In genomic region chr1:25616954-25617353, GRCm38 (mm10) we compare ENCODE assay signal across 11 mouse cellular contexts.
DNase-seq lines count a peak whose midpoint lies in the region; ATAC-seq and TF ChIP-seq lines count a peak whose summit lies in the region.
"Had no signal": no experiment of that assay in that cellular context is flagged by ENCODE, and none has a peak within 500 bp of the region (broad histone marks: within the 10 kb centered on the region; RNA-seq: fewer than 3 reads in every experiment).

No protein-coding gene starts in this region.

- no peaks in the 10 kb centered on the region for H3K36me3 ChIP-seq in hindbrain, embryonic 14.5 days (replicated peaks; ENCODE audit: control insufficient read depth, insufficient read depth)
- H3K36me3 ChIP-seq in hindbrain, embryonic 12.5 days, result no peaks in the 10 kb centered on the region
- H3K36me3 ChIP-seq in stomach, postnatal 0 days (ENCODE audit: control insufficient read depth, insufficient read depth, low read length), result no peaks in the 10 kb centered on the region

- H3K9ac ChIP-seq in hindbrain, embryonic 14.5 days, result no peak overlapping the region
- no peak overlapping the region for H3K9ac ChIP-seq in hindbrain, embryonic 12.5 days
- H3K9ac ChIP-seq in stomach, postnatal 0 days (ENCODE audit: low read length), result no peak overlapping the region

- TF ChIP-seq CTCF in stomach, postnatal 0 days (IDR thresholded peaks at IDR 0.05; ENCODE audit: low read depth), result peak; percentile 64

- no peaks in the 10 kb centered on the region for H3K4me1 ChIP-seq in hindbrain, embryonic 14.5 days (replicated peaks; ENCODE audit: control insufficient read depth, insufficient read depth, low read length)
- H3K4me1 ChIP-seq in hindbrain, embryonic 12.5 days, result no peaks in the 10 kb centered on the region
- H3K4me1 ChIP-seq in stomach, postnatal 0 days (replicated peaks; ENCODE audit: control insufficient read depth, insufficient read depth), result no peaks in the 10 kb centered on the region

- no peak overlapping the region for H3K27ac ChIP-seq in hindbrain, embryonic 14.5 days
- H3K27ac ChIP-seq in hindbrain, embryonic 12.5 days, result no peak overlapping the region
- no peak overlapping the region for H3K27ac ChIP-seq in stomach, postnatal 0 days (replicated peaks)

- no peak for ATAC-seq in hindbrain, embryonic 14.5 days (ENCODE audit: low FRiP score)
- no peak for ATAC-seq in hindbrain, embryonic 12.5 days (ENCODE audit: low FRiP score)
- no peak for ATAC-seq in stomach, postnatal 0 days (ENCODE audit: low FRiP score, low TSS enrichment)
- ATAC-seq: inflammation-experienced regulatory T-cells, adult 6 months; Patski had no signal

- no peak overlapping the region for H3K4me3 ChIP-seq in hindbrain, embryonic 14.5 days (replicated peaks; ENCODE audit: low read length)
- no peak overlapping the region for H3K4me3 ChIP-seq in hindbrain, embryonic 12.5 days
- H3K4me3 ChIP-seq in stomach, postnatal 0 days (ENCODE audit: low read depth, low read length), result no peak overlapping the region
- H3K4me3 ChIP-seq: erythroblast, embryonic 14.5 days had no signal

- peak; percentile 63 for DNase-seq in hindbrain, embryonic 14.5 days (ENCODE audit: low spot score)
- peak; percentile 30 for DNase-seq in lung, postnatal 36 days
- no peak for DNase-seq in lung, postnatal 10 days
- peak; percentile 34 for DNase-seq in brain, adult 2 months (ENCODE audit: low read depth, low spot score)
- no peak for DNase-seq in stomach, postnatal 0 days (ENCODE audit: low spot score)
- no peak for DNase-seq in urinary bladder, adult 2 months (ENCODE audit: low spot score)
- DNase-seq: lung, postnatal 14 days had no signal

- no peak overlapping the region for H3K4me2 ChIP-seq in hindbrain, embryonic 14.5 days (replicated peaks)
- no peak overlapping the region for H3K4me2 ChIP-seq in hindbrain, embryonic 12.5 days (replicated peaks)
- H3K4me2 ChIP-seq in stomach, postnatal 0 days (replicated peaks; ENCODE audit: low read depth), result no peak overlapping the region

- H3K27me3 ChIP-seq in hindbrain, embryonic 14.5 days (ENCODE audit: control insufficient read depth, insufficient read depth, low read length), result no peaks in the 10 kb centered on the region
- H3K27me3 ChIP-seq in hindbrain, embryonic 12.5 days, result no peaks in the 10 kb centered on the region
- no peaks in the 10 kb centered on the region for H3K27me3 ChIP-seq in stomach, postnatal 0 days (ENCODE audit: control insufficient read depth, insufficient read depth, low read length)

- TF ChIP-seq EP300 in stomach, postnatal 0 days (optimal IDR thresholded peaks at IDR 0.05), result no peak

- H3K9me3 ChIP-seq in hindbrain, embryonic 14.5 days (ENCODE audit: control insufficient read depth, low read length), result no peaks in the 10 kb centered on the region
- no peaks in the 10 kb centered on the region for H3K9me3 ChIP-seq in hindbrain, embryonic 12.5 days (replicated peaks)
- H3K9me3 ChIP-seq in stomach, postnatal 0 days (ENCODE audit: control insufficient read depth, low read length), result no peaks in the 10 kb centered on the region

Comparison
In these comparisons a context has a peak if more than half of its experiments do, and no peak if none do; other contexts are left out.
1. DNase-seq: peak in hindbrain, embryonic 14.5 days (single experiment), lung, postnatal 36 days (single experiment) and brain, adult 2 months (single experiment); none in lung, postnatal 10 days (single experiment), stomach, postnatal 0 days (single experiment) and urinary bladder, adult 2 months (single experiment).